In genomic region chr2:168472899-168473298, GRCm38 (mm10) we compare ENCODE assay signal across 8 mouse cellular contexts.
DNase-seq lines count a peak whose midpoint lies in the region; ATAC-seq lines count a peak whose summit lies in the region.

No protein-coding gene starts in this region.

- no peaks in the 10 kb centered on the region for H3K9me3 ChIP-seq in hindbrain, embryonic 13.5 days

- H3K27ac ChIP-seq in hindbrain, embryonic 13.5 days, result 0 out of 2 replicates have a peak overlapping the region, but pooled peaks have one; percentile 8

- H3K4me1 ChIP-seq in hindbrain, embryonic 13.5 days (replicated peaks), result peaks cover 13% of the 10 kb centered on the region

- H3K4me3 ChIP-seq in hindbrain, embryonic 13.5 days, result peak overlapping the region; percentile 24

- H3K9ac ChIP-seq in hindbrain, embryonic 13.5 days, result 0 out of 2 replicates have a peak overlapping the region, but pooled peaks have one; percentile 30

- peaks cover 39% of the 10 kb centered on the region; the same call in 1 of the 2 replicates for H3K27me3 ChIP-seq in hindbrain, embryonic 13.5 days

- peak; percentile 79 for DNase-seq in R1 (ENCODE audit: low read depth, low spot score)
- DNase-seq in cerebellum, adult 9-10 months, result peak; percentile 73
- peak; percentile 21 to 36 for DNase-seq in frontal cortex, postnatal 25 days (ENCODE audit: low spot score in 2 of 2)
- DNase-seq in layer of hippocampus, postnatal 14 days (ENCODE audit: low spot score in 2 of 2), result peak; percentile 46 to 52
- peak; percentile 73 for DNase-seq in lung, postnatal 25 days (ENCODE audit: low spot score)
- DNase-seq in retina, embryonic 14.5 days (ENCODE audit: low spot score), result peak; percentile 81
- peak; percentile 47 to 68 for DNase-seq in urinary bladder, adult 18-20 months (ENCODE audit: low spot score in 2 of 2)

- H3K36me3 ChIP-seq in hindbrain, embryonic 13.5 days, result no peaks in the 10 kb centered on the region

- peak overlapping the region; percentile 43 for H3K4me2 ChIP-seq in hindbrain, embryonic 13.5 days

- peak; percentile 52 for ATAC-seq in hindbrain, embryonic 13.5 days (ENCODE audit: low FRiP score)

- 4% methylated on average over 16 of the region's 16 CpGs for WGBS in hindbrain, embryonic 13.5 days

Comparison
In these comparisons a context has a peak if more than half of its experiments do, and no peak if none do; other contexts are left out.
1. Peak in every context shown above with its lines: DNase-seq, ATAC-seq, H3K4me3 ChIP-seq and H3K27ac ChIP-seq.
2. DNase-seq: peak in every context shown above with its lines; median percentile 81 in retina, embryonic 14.5 days; 79 in R1; 73 in cerebellum, adult 9-10 months; 73 in lung, postnatal 25 days; 58 in urinary bladder, adult 18-20 months; 49 in layer of hippocampus, postnatal 14 days; 28 in frontal cortex, postnatal 25 days.